Mouse (Mus musculus) small intestine, adult 2 months (tissue): ENCODE measurements at regions not wholly inside any gene's neighbourhood (a gene's known extent, or its start where the extent isn't known, plus 50 kb on each side); places are given as distances from the start of the nearest gene placed in this dataset.

Experiments used
- CTCF ChIP-seq: fragments of 200-500 bp; IDR thresholded peaks from 2 replicates; pipeline ENCODE4 v1.5.1; 2012; ENCODE audit warnings: low read depth, mild to moderate bottlenecking, control low read depth, inconsistent platforms, low read length, moderate library complexity, mixed read lengths; ENCODE audit not compliant: insufficient replicate concordance, insufficient read length; ENCODE audit errors: extremely low read depth
- POLR2A ChIP-seq: fragments of 200-500 bp; IDR thresholded peaks from 2 replicates; pipeline ENCODE4 v1.6.1; 2012; ENCODE audit warnings: low read depth, mild to moderate bottlenecking, control low read depth, inconsistent platforms, low read length, moderate library complexity

GRCm38 (mm10) chr9:94446182-94446763, 91.6 kb downstream of the 1190002N15Rik start:
- TF ChIP-seq CTCF, result no peak
- no peak for TF ChIP-seq POLR2A
